Mouse (Mus musculus) intestine, embryonic 14.5 days (tissue): ENCODE measurements around the gene Hnrnpdl. TPM values are rescaled to one million over a fixed set of nuclear protein-coding genes. Genes with fewer than 3 reads are reported as not detected.

Experiments
- ATAC-seq: fragments of 200-750 bp; cut with Nextera tagmentation; replicated peaks from 2 replicates; pipeline ENCODE4 v1.8.0; 2017; ENCODE audit warnings: low read depth, moderate number of reproducible peaks, moderate TSS enrichment, moderate library complexity; ENCODE audit not compliant: low FRiP score, low TSS enrichment
- DNase-seq: peaks from one replicate; pipeline ENCODE4 v3.0.0-alpha.2; 2018; ENCODE audit warnings: low spot score
- H3K27ac ChIP-seq: fragments of 300-500 bp; sonication (generic); 2 replicates; pipeline ENCODE4 v1.5.1; 2014; ENCODE audit warnings: low read depth, mild to moderate bottlenecking, control low read depth
- H3K27me3 ChIP-seq: fragments of 300-500 bp; sonication (generic); replicated peaks from 2 replicates; pipeline ENCODE4 v1.6.1; 2014; ENCODE audit warnings: low read length, control low read depth; ENCODE audit not compliant: control insufficient read depth, insufficient read depth
- H3K36me3 ChIP-seq: fragments of 300-500 bp; sonication (generic); 2 replicates; pipeline ENCODE4 v1.6.1; 2014; ENCODE audit warnings: low read length, control low read depth; ENCODE audit not compliant: control insufficient read depth, insufficient read depth
- H3K4me1 ChIP-seq: fragments of 300-500 bp; sonication (generic); replicated peaks from 2 replicates; pipeline ENCODE4 v1.6.1; 2014; ENCODE audit warnings: low read length, control low read depth, mixed read lengths; ENCODE audit not compliant: control insufficient read depth, insufficient read depth
- H3K4me2 ChIP-seq: fragments of 300-500 bp; sonication (generic); 2 replicates; pipeline ENCODE4 v1.6.1; 2014; ENCODE audit warnings: low read length
- H3K4me3 ChIP-seq: fragments of 300-500 bp; sonication (generic); 2 replicates; pipeline ENCODE4 v1.5.1; 2014; ENCODE audit warnings: low read depth, low read length, control low read depth, mixed read lengths
- H3K9ac ChIP-seq: fragments of 300-500 bp; sonication (generic); 2 replicates; pipeline ENCODE4 v1.6.1; 2014; ENCODE audit warnings: mild to moderate bottlenecking, low read length
- H3K9me3 ChIP-seq: fragments of 300-500 bp; sonication (generic); 2 replicates; pipeline ENCODE4 v1.6.1; 2016; ENCODE audit warnings: low read length, control low read depth; ENCODE audit not compliant: control insufficient read depth
- WGBS: fragments of 180-500 bp; shearing (Covaris S2); extraction: QIAGEN DNeasy Blood & Tissue Kit; methylation state at CpG from one replicate; pipeline ENCODE4 v1.1.7; 2014; 5-methylcytosine and 5-hydroxymethylcytosine counted together
- polyA plus RNA-seq: library from polyadenylated mRNA; unstranded; fragments of >200 nt; fragmentation: Nextera tagmentation; extraction: Ambion mirVana; gene quantifications from 2 replicates; pipeline ENCODE4 v1.2.1, GENCODE M21; 2014

Hnrnpdl gene
- polyA plus RNA-seq, 1 experiment from 2014 or later = 171 TPM

DNA sequence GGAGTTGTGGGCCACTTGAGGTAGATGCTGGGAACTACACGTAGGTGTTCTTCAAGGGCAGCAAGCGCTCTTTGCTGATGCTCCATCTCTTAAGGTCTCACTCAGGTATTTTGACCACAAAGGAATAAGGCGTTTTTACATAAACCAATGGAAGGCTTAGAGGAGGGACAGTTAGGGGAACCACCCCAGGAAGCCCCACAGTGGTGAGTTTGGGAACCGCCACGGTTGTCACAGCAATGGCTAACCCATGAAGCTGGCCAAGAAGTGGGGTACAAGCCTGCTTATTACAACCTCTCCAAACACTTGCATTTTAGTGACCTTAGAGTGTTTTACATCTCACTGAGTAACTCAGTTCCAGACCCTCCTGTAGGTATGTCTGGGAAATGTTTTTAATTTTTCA, 32.1 kb upstream of the Hnrnpdl start:
- Histone ChIP-seq H3K4me3 (no peak overlapping the region), H3K9ac (no peak overlapping the region), H3K4me2 (no peak overlapping the region), H3K36me3 (peaks cover 45% of the 10 kb centered on the region), H3K4me1 (no peaks in the 10 kb centered on the region), H3K27ac (no peak overlapping the region), H3K9me3 (no peaks in the 10 kb centered on the region), H3K27me3 (no peaks in the 10 kb centered on the region)
- WGBS = 90% methylated on average over 5 of the region's 5 CpGs
- ATAC-seq = no peak
- DNase-seq = no peak

DNA sequence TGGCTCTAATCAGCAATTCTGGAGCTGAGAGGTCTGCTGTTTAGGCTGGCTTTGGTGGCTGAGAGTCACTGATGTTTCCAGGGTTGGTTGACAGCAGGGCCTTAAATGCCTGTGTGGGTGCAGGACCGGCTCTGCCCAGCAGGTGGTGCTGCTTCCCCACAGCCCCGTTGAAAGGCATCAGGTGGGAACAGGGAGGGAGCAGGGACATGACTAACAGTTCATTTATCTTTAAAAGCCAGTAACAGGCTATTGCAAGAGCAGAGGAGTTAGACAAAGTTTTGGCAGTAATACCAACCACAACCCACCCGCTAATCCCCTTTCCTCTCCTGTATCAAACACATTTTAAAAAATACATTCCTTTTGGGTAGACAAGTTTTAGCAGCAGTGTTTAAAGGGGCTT, 30.8 kb upstream of the Hnrnpdl start:
- H3K36me3 ChIP-seq = peaks cover 52% of the 10 kb centered on the region
- no peaks in the 10 kb centered on the region for H3K4me1 ChIP-seq
- H3K27ac ChIP-seq = no peak overlapping the region
- no peaks in the 10 kb centered on the region for H3K9me3 ChIP-seq
- DNase-seq (peak; percentile 97), ATAC-seq (peak; percentile 17; the same call in 1 of the 2 replicates)
- H3K4me3 ChIP-seq = no peak overlapping the region
- no peak overlapping the region for H3K4me2 ChIP-seq
- 22% methylated on average over 3 of the region's 3 CpGs for WGBS
- H3K27me3 ChIP-seq = no peaks in the 10 kb centered on the region
- no peak overlapping the region for H3K9ac ChIP-seq

DNA sequence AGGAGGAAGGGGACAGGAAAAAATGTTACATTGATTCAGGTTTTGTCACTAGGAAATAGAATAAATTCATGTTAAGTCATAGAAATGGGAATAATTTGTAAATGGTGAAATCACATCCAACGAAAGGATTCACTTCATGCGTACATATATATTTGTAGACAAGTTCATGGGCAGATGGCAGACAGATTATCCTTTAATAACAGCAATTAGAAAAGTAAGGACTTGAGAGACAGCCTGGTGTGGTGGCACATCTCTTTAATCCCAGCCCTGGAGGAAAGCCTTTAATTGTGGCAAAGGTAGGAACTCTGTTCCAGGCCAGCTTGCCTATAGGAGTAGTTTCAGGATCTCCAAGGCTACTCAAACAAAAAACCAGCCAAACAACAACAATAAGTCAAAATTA, 30.1 kb upstream of the Hnrnpdl start:
- H3K9ac ChIP-seq = no peak overlapping the region
- no peak for DNase-seq
- H3K4me1 ChIP-seq = no peaks in the 10 kb centered on the region
- no peaks in the 10 kb centered on the region for H3K27me3 ChIP-seq
- H3K4me3 ChIP-seq = no peak overlapping the region
- H3K4me2 ChIP-seq = no peak overlapping the region
- H3K9me3 ChIP-seq = no peaks in the 10 kb centered on the region
- no peak for ATAC-seq
- H3K36me3 ChIP-seq = peaks cover 59% of the 10 kb centered on the region
- H3K27ac ChIP-seq = no peak overlapping the region
- 94% methylated on average over 2 of the region's 2 CpGs for WGBS

DNA sequence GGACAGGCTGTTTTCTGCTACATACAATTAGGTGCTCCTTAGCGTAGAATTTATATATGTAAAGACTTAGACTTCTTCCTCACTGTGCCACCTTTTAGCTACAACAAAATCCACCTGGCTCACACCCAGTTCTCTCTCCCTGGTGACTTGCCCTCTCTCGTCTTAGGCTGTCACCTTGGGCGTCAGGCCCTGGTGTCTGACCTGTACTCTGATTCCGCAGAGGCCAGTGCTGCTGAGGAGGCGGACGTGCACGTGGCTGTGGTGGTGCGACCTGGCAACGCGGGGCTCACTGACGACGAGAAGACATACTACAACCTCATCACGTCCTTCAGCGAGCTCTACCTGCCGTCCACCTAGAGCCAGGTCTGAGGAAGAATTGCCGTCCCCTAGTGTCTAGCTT, 28.1 kb upstream of the Hnrnpdl start:
- Histone ChIP-seq H3K9ac (no peak overlapping the region), H3K36me3 (peaks cover 63% of the 10 kb centered on the region), H3K4me3 (no peak overlapping the region), H3K4me1 (no peaks in the 10 kb centered on the region), H3K9me3 (no peaks in the 10 kb centered on the region), H3K27ac (no peak overlapping the region), H3K4me2 (no peak overlapping the region), H3K27me3 (no peaks in the 10 kb centered on the region)
- WGBS = 94% methylated on average over 16 of the region's 16 CpGs
- DNase-seq = no peak
- ATAC-seq = no peak

- 95% methylated on average over 14 of the region's 14 CpGs for WGBS
- no peak overlapping the region for H3K4me2 ChIP-seq
These were observed 21.4 kb upstream of the Hnrnpdl start for GRCm38 (mm10) chr5:100060876-100061275.

GRCm38 (mm10) chr5:100059326-100059725, 19.9 kb upstream of the Hnrnpdl start:
- Histone ChIP-seq H3K4me2 (no peak overlapping the region), H3K9me3 (no peaks in the 10 kb centered on the region), H3K27me3 (no peaks in the 10 kb centered on the region), H3K27ac (no peak overlapping the region), H3K4me1 (0 out of 2 replicates have a peak, but pooled peaks cover 4% of the 10 kb centered on the region), H3K36me3 (peaks cover 53% of the 10 kb centered on the region), H3K4me3 (no peak overlapping the region), H3K9ac (no peak overlapping the region)
- ATAC-seq = no peak
- DNase-seq = no peak
- 70% methylated on average over 6 of the region's 6 CpGs for WGBS

More at GRCm38 (mm10) chr5:100060876-100061275, 21.4 kb upstream of the Hnrnpdl start:
- Histone ChIP-seq H3K4me1 (no peaks in the 10 kb centered on the region), H3K9me3 (no peaks in the 10 kb centered on the region), H3K27me3 (no peaks in the 10 kb centered on the region), H3K9ac (no peak overlapping the region), H3K36me3 (peaks cover 67% of the 10 kb centered on the region), H3K27ac (no peak overlapping the region), H3K4me3 (no peak overlapping the region)
- ATAC-seq (no peak), DNase-seq (no peak)

- Histone ChIP-seq H3K4me2 (no peak overlapping the region), H3K27ac (no peak overlapping the region), H3K27me3 (no peaks in the 10 kb centered on the region), H3K9me3 (no peaks in the 10 kb centered on the region), H3K9ac (no peak overlapping the region), H3K36me3 (peaks cover 50% of the 10 kb centered on the region), H3K4me3 (no peak overlapping the region), H3K4me1 (0 out of 2 replicates have a peak, but pooled peaks cover 4% of the 10 kb centered on the region)
- whole genome bisulfite sequencing = 72% methylated on average over 6 of the region's 6 CpGs
- DNase-seq (no peak), ATAC-seq (no peak)
These were observed 19.3 kb upstream of the Hnrnpdl start for GRCm38 (mm10) chr5:100058729-100059128.

DNA sequence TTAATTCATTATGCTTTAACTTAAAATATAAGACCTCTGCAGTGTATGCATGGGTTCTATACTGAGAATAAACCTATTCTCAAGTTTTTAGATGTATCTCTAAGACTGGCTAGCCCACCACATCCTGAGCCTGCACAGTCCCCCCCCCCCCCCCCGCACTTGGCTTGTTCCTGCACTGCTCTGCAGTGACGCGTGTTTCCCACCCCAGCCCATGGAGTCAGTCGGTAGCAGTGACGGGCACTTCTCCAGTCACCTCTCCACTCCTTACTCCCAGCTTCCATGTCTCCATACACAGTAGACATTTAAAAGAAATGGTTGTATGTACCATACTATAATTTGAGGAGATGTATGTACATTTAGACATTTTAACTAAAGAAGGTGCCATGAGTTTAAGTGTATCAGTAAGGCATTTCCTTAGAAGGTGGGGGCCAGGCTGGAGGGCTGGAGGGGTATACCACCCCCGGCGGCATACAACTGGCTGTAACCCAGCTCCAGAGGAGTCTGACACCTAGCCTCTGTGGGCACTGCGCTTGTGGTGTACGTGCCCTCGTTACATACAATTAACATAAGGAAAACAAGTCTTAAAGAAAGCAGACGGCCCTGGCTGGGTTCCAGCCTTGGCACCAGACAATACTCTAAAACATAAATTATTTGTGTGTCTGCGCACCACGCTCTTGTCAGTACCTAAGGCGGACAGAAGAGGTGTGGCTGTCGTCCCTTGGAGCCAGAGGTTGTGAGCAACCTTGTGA, 18.2 kb upstream of the Hnrnpdl start:
- no peak overlapping the region for H3K4me3 ChIP-seq

DNA sequence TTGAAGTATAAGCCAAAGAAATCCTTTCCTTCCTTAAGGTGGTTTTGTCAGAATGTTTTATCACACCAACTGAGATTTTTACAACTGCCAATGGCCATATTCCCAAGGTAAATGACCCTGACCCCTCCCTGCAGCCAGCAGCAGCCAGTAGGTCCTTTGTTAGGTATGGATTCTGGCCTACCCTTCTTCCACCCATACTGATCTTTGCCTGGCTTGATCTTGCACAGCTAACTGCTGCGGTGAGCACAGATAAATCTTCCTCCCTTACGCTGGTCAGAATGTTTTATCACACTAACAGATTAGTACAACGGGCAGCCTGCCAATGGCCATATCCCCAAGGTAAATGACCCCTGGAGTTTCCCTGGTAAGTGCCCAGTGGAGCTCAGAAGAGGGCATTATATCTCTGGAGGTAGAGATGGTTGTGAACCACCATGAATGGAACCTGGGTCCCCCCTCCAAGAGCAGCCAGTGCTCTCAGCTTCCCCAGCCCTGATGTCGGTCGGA, 16.5 kb upstream of the Hnrnpdl start:
- 0 out of 2 replicates have a peak, but pooled peaks cover 2% of the 10 kb centered on the region for H3K9me3 ChIP-seq
- no peaks in the 10 kb centered on the region for H3K27me3 ChIP-seq
- no peak for ATAC-seq
- peaks cover 34% of the 10 kb centered on the region for H3K36me3 ChIP-seq
- H3K4me3 ChIP-seq = no peak overlapping the region
- WGBS = 68% methylated on average over 5 of the region's 5 CpGs
- no peak overlapping the region for H3K27ac ChIP-seq
- H3K4me1 ChIP-seq = 0 out of 2 replicates have a peak, but pooled peaks cover 4% of the 10 kb centered on the region
- no peak for DNase-seq
- H3K4me2 ChIP-seq = no peak overlapping the region
- H3K9ac ChIP-seq = no peak overlapping the region

More for the DNA sequence above, 18.2 kb upstream of the Hnrnpdl start:
- H3K27ac ChIP-seq = no peak overlapping the region
- H3K9me3 ChIP-seq = no peaks in the 10 kb centered on the region
- WGBS = 82% methylated on average over 14 of the region's 15 CpGs
- H3K27me3 ChIP-seq = no peaks in the 10 kb centered on the region
- no peak for ATAC-seq
- DNase-seq = no peak
- H3K36me3 ChIP-seq = peaks cover 44% of the 10 kb centered on the region
- no peak overlapping the region for H3K4me2 ChIP-seq
- 0 out of 2 replicates have a peak, but pooled peaks cover 4% of the 10 kb centered on the region for H3K4me1 ChIP-seq
- no peak overlapping the region for H3K9ac ChIP-seq
